Mouse (Mus musculus) megakaryocyte, embryonic 14.5 days (primary cell): ENCODE measurements at regions not wholly inside any gene's neighbourhood (a gene's known extent, or its start where the extent isn't known, plus 50 kb on each side); places are given as distances from the start of the nearest gene placed in this dataset.

Experiments
- FLI1 ChIP-seq: IDR thresholded peaks from 2 replicates; pipeline ENCODE4 v1.6.1; 2012; ENCODE audit warnings: low read length, inconsistent platforms, mixed read lengths
- GATA1 ChIP-seq: IDR thresholded peaks from 3 replicates; pipeline ENCODE4 v1.6.1; 2012; ENCODE audit warnings: mixed read lengths, low read length, inconsistent platforms, borderline replicate concordance

GRCm38 (mm10) chr12:119062490-119062889 lies 96.3 kb upstream of the Abcb5 start:
- TF ChIP-seq GATA1 = no peak
- TF ChIP-seq FLI1 = no peak
